Comparison of ENCODE assay signal across 7 mouse cellular contexts in the genomic region with DNA sequence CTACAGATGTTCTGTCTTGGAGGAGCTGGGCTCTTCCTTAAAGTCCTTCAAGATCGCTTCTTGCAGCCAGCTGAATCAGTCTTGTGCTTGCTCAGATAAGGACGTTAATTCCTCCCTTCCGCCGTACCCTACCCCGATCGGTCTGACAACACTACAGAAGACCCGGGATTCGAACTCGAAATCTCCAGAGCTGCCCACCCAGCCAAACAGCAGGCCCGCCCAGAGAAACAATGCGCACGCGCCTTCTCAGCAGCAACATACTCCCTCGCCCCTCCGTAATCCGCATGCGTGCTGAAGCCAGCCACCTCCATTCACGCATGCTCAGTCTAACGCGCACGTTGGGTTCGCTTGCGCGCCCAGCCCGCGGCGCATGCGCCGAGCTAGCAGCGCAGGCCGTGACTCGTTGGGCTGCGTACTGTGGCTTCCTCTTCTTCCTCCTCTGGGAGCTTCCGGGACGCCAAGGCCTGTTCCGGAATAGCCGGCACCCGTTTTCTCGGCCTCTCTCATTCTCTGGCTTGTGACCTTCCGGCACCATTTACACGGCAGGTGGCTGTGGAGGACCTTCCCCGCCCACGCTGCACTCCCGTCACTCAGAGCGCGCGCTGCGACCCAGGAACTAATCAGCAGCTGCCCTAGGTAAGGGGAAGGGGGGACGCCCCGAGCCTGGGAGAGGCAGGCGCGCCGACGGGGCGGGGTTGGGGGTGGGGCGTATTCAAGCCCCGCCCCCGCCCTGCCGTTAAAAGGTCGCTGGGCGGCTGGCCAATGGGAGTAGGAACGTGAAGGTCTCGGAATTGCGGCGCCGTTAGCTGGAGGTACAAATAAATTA. TPM values are rescaled to one million over a fixed set of nuclear protein-coding genes. Genes with fewer than 3 reads are reported as not detected.
A peak's percentile ranks its signal among the peaks of the same experiment; 100 is the strongest.
DNase-seq lines count a peak whose midpoint lies in the region; ATAC-seq and TF ChIP-seq lines count a peak whose summit lies in the region.

A gene (plus strand): TSS at position 364 of the 826 bp plus-strand sequence.

- H3K9me3 ChIP-seq in embryonic facial prominence, embryonic 12.5 days, result 0 out of 2 replicates have a peak, but pooled peaks cover 3% of the 10 kb centered on the region
- H3K9me3 ChIP-seq in limb, embryonic 12.5 days, result 0 out of 2 replicates have a peak, but pooled peaks cover 6% of the 10 kb centered on the region
- no peaks in the 10 kb centered on the region for H3K9me3 ChIP-seq in midbrain, embryonic 15.5 days

- TF ChIP-seq POLR2A in kidney, adult 2 months (IDR thresholded peaks at IDR 0.05; ENCODE audit: low read depth, low read length), result no peak
- 0 out of 2 replicates have a peak, but pooled peaks have one; percentile 62 for TF ChIP-seq POLR2A in spleen, adult 2 months (IDR thresholded peaks at IDR 0.05; ENCODE audit: low read depth, low read length)

- peak; percentile 97 for DNase-seq in adrenal gland, postnatal 25 days
- peak; percentile 100 for DNase-seq in heart, adult 11 months
- DNase-seq in kidney, adult 2 months, result peak; percentile 99
- DNase-seq in spleen, adult 2 months (ENCODE audit: low read depth in 1 of 2, low spot score in 2 of 2), result peak; percentile 97 to 98

- peak; percentile 95 for ATAC-seq in embryonic facial prominence, embryonic 12.5 days (ENCODE audit: insufficient number of reproducible peaks, insufficient read depth, low FRiP score, low TSS enrichment)
- peak; percentile 91 for ATAC-seq in limb, embryonic 12.5 days (ENCODE audit: insufficient number of reproducible peaks, insufficient read depth, low FRiP score, low TSS enrichment, low read depth)
- ATAC-seq in midbrain, embryonic 15.5 days (replicated peaks), result peak; percentile 96

- no peaks in the 10 kb centered on the region for H3K27me3 ChIP-seq in embryonic facial prominence, embryonic 12.5 days
- H3K27me3 ChIP-seq in kidney, adult 2 months (replicated peaks; ENCODE audit: control insufficient read depth, insufficient read depth, low read length), result no peaks in the 10 kb centered on the region
- H3K27me3 ChIP-seq in limb, embryonic 12.5 days, result no peaks in the 10 kb centered on the region
- no peaks in the 10 kb centered on the region for H3K27me3 ChIP-seq in midbrain, embryonic 15.5 days (replicated peaks)
- H3K27me3 ChIP-seq in spleen, adult 2 months (ENCODE audit: control insufficient read depth, insufficient read depth, low read length), result no peaks in the 10 kb centered on the region

- H3K4me1 ChIP-seq in embryonic facial prominence, embryonic 12.5 days, result peaks cover 4% of the 10 kb centered on the region; the same call in 1 of the 2 replicates
- H3K4me1 ChIP-seq in kidney, adult 2 months (ENCODE audit: control insufficient read depth, insufficient read depth, low read length), result no peaks in the 10 kb centered on the region; the same call in 1 of the 2 replicates
- H3K4me1 ChIP-seq in limb, embryonic 12.5 days (replicated peaks), result peaks cover 14% of the 10 kb centered on the region
- peaks cover 12% of the 10 kb centered on the region for H3K4me1 ChIP-seq in midbrain, embryonic 15.5 days
- H3K4me1 ChIP-seq in spleen, adult 2 months (ENCODE audit: control insufficient read depth, insufficient read depth, insufficient read length), result peaks cover 3% of the 10 kb centered on the region; the same call in 1 of the 2 replicates

- peaks cover 10% of the 10 kb centered on the region; the same call in 1 of the 2 replicates for H3K36me3 ChIP-seq in embryonic facial prominence, embryonic 12.5 days
- no peaks in the 10 kb centered on the region for H3K36me3 ChIP-seq in kidney, adult 2 months (ENCODE audit: control insufficient read depth, insufficient read depth, low read length)
- H3K36me3 ChIP-seq in limb, embryonic 12.5 days, result peaks cover 23% of the 10 kb centered on the region
- H3K36me3 ChIP-seq in midbrain, embryonic 15.5 days (replicated peaks), result peaks cover 16% of the 10 kb centered on the region
- H3K36me3 ChIP-seq in spleen, adult 2 months (ENCODE audit: control insufficient read depth, insufficient read depth, low read length), result peaks cover 10% of the 10 kb centered on the region

- WGBS in embryonic facial prominence, embryonic 12.5 days, result 3% methylated on average over 66 of the region's 66 CpGs
- WGBS in kidney, adult 2 months, result 2% methylated on average over 66 of the region's 66 CpGs
- WGBS in limb, embryonic 12.5 days, result 2% methylated on average over 66 of the region's 66 CpGs
- 4% methylated on average over 66 of the region's 66 CpGs for WGBS in midbrain, embryonic 15.5 days
- WGBS in spleen, adult 2 months, result 2% methylated on average over 66 of the region's 66 CpGs

- peak within 1 kb of the TSS; percentile 97 for H3K27ac ChIP-seq in embryonic facial prominence, embryonic 12.5 days
- peak within 1 kb of the TSS; percentile 98 for H3K27ac ChIP-seq in kidney, adult 2 months (ENCODE audit: insufficient read depth, low read depth, low read length)
- H3K27ac ChIP-seq in limb, embryonic 12.5 days, result peak within 1 kb of the TSS; percentile 97
- peak within 1 kb of the TSS; percentile 99 for H3K27ac ChIP-seq in midbrain, embryonic 15.5 days
- H3K27ac ChIP-seq in spleen, adult 2 months (ENCODE audit: insufficient read depth, low read length), result peak within 1 kb of the TSS; percentile 98

- TF ChIP-seq CTCF in kidney, adult 2 months (conservative IDR thresholded peaks at IDR 0.05; ENCODE audit: insufficient read depth, insufficient read length, low read depth, low read length), result no peak
- no peak for TF ChIP-seq CTCF in spleen, adult 2 months (IDR thresholded peaks at IDR 0.05; ENCODE audit: extremely low read depth, insufficient read depth, insufficient read length, insufficient replicate concordance)

- H3K4me2 ChIP-seq in embryonic facial prominence, embryonic 12.5 days (replicated peaks), result peak within 1 kb of the TSS; percentile 55
- H3K4me2 ChIP-seq in limb, embryonic 12.5 days, result peak within 1 kb of the TSS; percentile 60
- H3K4me2 ChIP-seq in midbrain, embryonic 15.5 days, result peak within 1 kb of the TSS; percentile 57

- peak within 1 kb of the TSS; percentile 59 for H3K4me3 ChIP-seq in embryonic facial prominence, embryonic 12.5 days
- peak within 1 kb of the TSS; percentile 86 for H3K4me3 ChIP-seq in kidney, adult 2 months (ENCODE audit: insufficient read depth, low read depth, low read length)
- H3K4me3 ChIP-seq in limb, embryonic 12.5 days (replicated peaks), result peak within 1 kb of the TSS; percentile 63
- H3K4me3 ChIP-seq in midbrain, embryonic 15.5 days, result peak within 1 kb of the TSS; percentile 74
- peak within 1 kb of the TSS; percentile 75 for H3K4me3 ChIP-seq in spleen, adult 2 months (ENCODE audit: extremely low read depth, insufficient read depth, insufficient read length)

- peak within 1 kb of the TSS; percentile 52 for H3K9ac ChIP-seq in embryonic facial prominence, embryonic 12.5 days
- peak within 1 kb of the TSS; percentile 52; the same call in 1 of the 2 replicates for H3K9ac ChIP-seq in limb, embryonic 12.5 days (replicated peaks)
- H3K9ac ChIP-seq in midbrain, embryonic 15.5 days, result peak within 1 kb of the TSS; percentile 76

RNA-seq across cellular contexts. Expression of the gene that starts here (rescaled TPM):
- 26.6 and 29.1 TPM in 2 replicates for total RNA-seq in adrenal gland, postnatal 25 days (2021)
- polyA plus RNA-seq in embryonic facial prominence, embryonic 12.5 days (2016; fragmentation: Nextera tagmentation; extraction: Ambion mirVana), result 23.6 and 26.0 TPM in 2 replicates
- 34.9 and 39.8 TPM in 2 replicates for polyA plus RNA-seq in kidney, adult 2 months (2012; rRNA removed)
- polyA plus RNA-seq in limb, embryonic 12.5 days (2016; fragmentation: Nextera tagmentation; extraction: Ambion mirVana), result 22.7 and 25.4 TPM in 2 replicates
- 38.4 and 40.3 TPM in 2 replicates for polyA plus RNA-seq in midbrain, embryonic 15.5 days (2015; fragmentation: Nextera tagmentation; extraction: Ambion mirVana)
- polyA plus RNA-seq in spleen, adult 2 months (2012; rRNA removed), result 55.7 and 83.3 TPM in 2 replicates

Comparison
In these comparisons a context has a peak if more than half of its experiments do, and no peak if none do; other contexts are left out.
1. Peak in every context shown above with its lines: DNase-seq, ATAC-seq, H3K4me3 ChIP-seq and H3K27ac ChIP-seq.